Mouse (Mus musculus) limb, embryonic 13.5 days (tissue): Measurements from ENCODE around the gene Svbp. TPM values are rescaled to one million over a fixed set of nuclear protein-coding genes. Genes with fewer than 3 reads are reported as not detected.

Experiments
- ATAC-seq: fragments of 200-750 bp; cut with Nextera tagmentation; 2 replicates; pipeline ENCODE4 v1.8.0; 2017; ENCODE audit warnings: low read depth, moderate number of reproducible peaks, moderate TSS enrichment; ENCODE audit not compliant: low FRiP score
- H3K27ac ChIP-seq: fragments of 300-500 bp; sonication (generic); 2 replicates; pipeline ENCODE4 v1.5.1; 2015; ENCODE audit warnings: inconsistent platforms, mild to moderate bottlenecking, moderate library complexity
- H3K27me3 ChIP-seq: fragments of 300-500 bp; sonication (generic); 2 replicates; pipeline ENCODE4 v1.6.1; 2015; ENCODE audit warnings: mild to moderate bottlenecking, inconsistent platforms
- H3K36me3 ChIP-seq: fragments of 300-500 bp; sonication (generic); 2 replicates; pipeline ENCODE4 v1.6.1; 2015; ENCODE audit warnings: inconsistent platforms, mild to moderate bottlenecking, moderate library complexity
- H3K4me1 ChIP-seq: fragments of 300-500 bp; sonication (generic); 2 replicates; pipeline ENCODE4 v1.6.1; 2015; ENCODE audit warnings: inconsistent platforms
- H3K4me2 ChIP-seq: fragments of 300-500 bp; sonication (generic); replicated peaks from 2 replicates; pipeline ENCODE4 v1.6.1; 2015; ENCODE audit warnings: inconsistent platforms, mild to moderate bottlenecking, moderate library complexity
- H3K4me3 ChIP-seq: fragments of 300-500 bp; sonication (generic); 2 replicates; pipeline ENCODE4 v1.5.1; 2015; ENCODE audit warnings: moderate library complexity, mild to moderate bottlenecking, inconsistent platforms
- H3K9ac ChIP-seq: fragments of 300-500 bp; sonication (generic); 2 replicates; pipeline ENCODE4 v1.6.1; 2015; ENCODE audit warnings: mild to moderate bottlenecking, inconsistent platforms
- H3K9me3 ChIP-seq: fragments of 300-500 bp; sonication (generic); 2 replicates; pipeline ENCODE4 v1.6.1; 2016; ENCODE audit warnings: inconsistent platforms
- WGBS: fragments of 180-500 bp; shearing (Covaris S2); methylation state at CpG from one replicate; pipeline ENCODE4 v1.1.7; 2015; 5-methylcytosine and 5-hydroxymethylcytosine counted together
- polyA plus RNA-seq: library from polyadenylated mRNA; unstranded; fragments of >200 nt; fragmentation: Nextera tagmentation; extraction: Ambion mirVana; gene quantifications from 2 replicates; pipeline ENCODE4 v1.2.1, GENCODE M21; 2015

Gene Svbp
- polyA plus RNA-seq, 1 experiment from 2014 or later, result 223 TPM

- 82% methylated on average over 11 of the region's 11 CpGs for WGBS
- Histone ChIP-seq H3K27me3 (no peaks in the 10 kb centered on the region), H3K27ac (no peak overlapping the region), H3K4me1 (peaks cover 9% of the 10 kb centered on the region), H3K4me3 (no peak overlapping the region), H3K9me3 (no peaks in the 10 kb centered on the region), H3K36me3 (peaks cover 51% of the 10 kb centered on the region), H3K9ac (no peak overlapping the region; the same call in 1 of the 2 replicates), H3K4me2 (no peak overlapping the region)
- ATAC-seq, result no peak
Observed at GRCm38 (mm10) chr4:119248407-119248965, 53.4 kb downstream of the Svbp start.

Other genes with a start within 250 kb of the Svbp start
- gene Lao1, start 233.7 kb upstream of the Svbp start, polyA plus RNA-seq, result not detected in 2 replicates
- gene Slc2a1, start 86.6 kb upstream of the Svbp start, polyA plus RNA-seq, result 101 and 112 TPM in 2 replicates
- 8.6 and 9.5 TPM in 2 replicates for gene Zfp691, start 21.1 kb upstream of the Svbp start, polyA plus RNA-seq
- gene Ermap, start 5.3 kb upstream of the Svbp start, polyA plus RNA-seq, result 1.5 and 3.6 TPM in 2 replicates
- gene Tmem269, start 22.9 kb downstream of the Svbp start, polyA plus RNA-seq, result 0.11 TPM in 1 of 2 replicates, not detected in the other
- gene AU022252, start 37.4 kb downstream of the Svbp start, polyA plus RNA-seq, result 39.9 and 40.7 TPM in 2 replicates
- gene P3h1, start 37.6 kb downstream of the Svbp start, polyA plus RNA-seq, result 61.2 and 63.5 TPM in 2 replicates
- gene Cldn19, start 60.1 kb downstream of the Svbp start, polyA plus RNA-seq, result 0.09 and 0.15 TPM in 2 replicates
- gene Ybx1, start 99.3 kb downstream of the Svbp start, polyA plus RNA-seq, result 637 TPM in 2 replicates
- 105 and 108 TPM in 2 replicates for gene Ppih, start 125.2 kb downstream of the Svbp start, polyA plus RNA-seq
- gene Ccdc30, start 220.2 kb downstream of the Svbp start, polyA plus RNA-seq, result 6.6 and 7.5 TPM in 2 replicates
- gene Ppcs, start 227.1 kb downstream of the Svbp start, polyA plus RNA-seq, result 29.3 and 33.0 TPM in 2 replicates
- gene Zmynd12, start 227.5 kb downstream of the Svbp start, polyA plus RNA-seq, result 0.19 and 0.34 TPM in 2 replicates